Mouse (Mus musculus) R1 (cell line): ENCODE data around the gene Dnm2.

Source experiments
- DNase-seq: peaks from one replicate; pipeline ENCODE4 v3.0.0-alpha.2; 2018; ENCODE audit warnings: low read depth, low spot score

The Dnm2 gene

GRCm38 (mm10) chr9:21424631-21425555, at the start of gene Dnm2:
Gene Dnm2, plus strand, starts transcription at chr9:21424908.
- peak; percentile 100 for DNase-seq

- no peak for DNase-seq
Measured at GRCm38 (mm10) chr9:21379195-21379594, 45.5 kb upstream of the Dnm2 start.

- DNase-seq: no peak
Measured at GRCm38 (mm10) chr9:21380868-21381267, 43.8 kb upstream of the Dnm2 start.

GRCm38 (mm10) chr9:21383966-21384365, 40.7 kb upstream of the Dnm2 start:
- no peak for DNase-seq

- DNase-seq: no peak
Measured at GRCm38 (mm10) chr9:21392646-21393175, 32.0 kb upstream of the Dnm2 start.

- DNase-seq: no peak
Measured at GRCm38 (mm10) chr9:21395692-21396091, 29.0 kb upstream of the Dnm2 start.

GRCm38 (mm10) chr9:21397170-21397569, 27.5 kb upstream of the Dnm2 start:
- DNase-seq: no peak

- no peak for DNase-seq
Measured at GRCm38 (mm10) chr9:21401042-21401441, 23.7 kb upstream of the Dnm2 start.

GRCm38 (mm10) chr9:21402764-21403253, 21.9 kb upstream of the Dnm2 start:
- DNase-seq: no peak

- DNase-seq: no peak
Measured at GRCm38 (mm10) chr9:21403745-21404144, 21.0 kb upstream of the Dnm2 start.

GRCm38 (mm10) chr9:21405525-21405924, 19.2 kb upstream of the Dnm2 start:
- no peak for DNase-seq

- DNase-seq: peak; percentile 62
Measured at GRCm38 (mm10) chr9:21407951-21408350, 16.8 kb upstream of the Dnm2 start.

- DNase-seq: no peak
Measured at GRCm38 (mm10) chr9:21408624-21409023, 16.1 kb upstream of the Dnm2 start.

- DNase-seq: peak; percentile 80
Measured at GRCm38 (mm10) chr9:21409592-21410317, 15.0 kb upstream of the Dnm2 start.

GRCm38 (mm10) chr9:21411669-21412550, 12.8 kb upstream of the Dnm2 start, which contains the start of gene Qtrt1:
Gene Qtrt1, plus strand, starts transcription at chr9:21411837.
- DNase-seq: peak; percentile 95

- peak; percentile 81 for DNase-seq
Measured at GRCm38 (mm10) chr9:21417866-21418265, 6.8 kb upstream of the Dnm2 start.

- DNase-seq: no peak
Measured at GRCm38 (mm10) chr9:21419646-21420045, 5.1 kb upstream of the Dnm2 start.

GRCm38 (mm10) chr9:21425556-21425945, 843 bp downstream of the Dnm2 start:
- no peak for DNase-seq

GRCm38 (mm10) chr9:21426013-21426412, 1.3 kb downstream of the Dnm2 start:
- peak; percentile 47 for DNase-seq

- no peak for DNase-seq
Measured at GRCm38 (mm10) chr9:21426525-21426924, 1.8 kb downstream of the Dnm2 start.

GRCm38 (mm10) chr9:21427773-21428172, 3.1 kb downstream of the Dnm2 start:
- DNase-seq: no peak
